Mouse (Mus musculus): ENCODE results near the gene Hspa12b. TPM values are rescaled to one million over a fixed set of nuclear protein-coding genes. Genes with fewer than 3 reads are reported as not detected.
"Not testable (repeated sequence)": the region's sequence is repeated elsewhere in the genome, so short reads cannot be mapped to it uniquely, and the experiment has no call there.

Gene Hspa12b
- polyA plus RNA-seq, 1 experiment, result 2.0 TPM

DNA sequence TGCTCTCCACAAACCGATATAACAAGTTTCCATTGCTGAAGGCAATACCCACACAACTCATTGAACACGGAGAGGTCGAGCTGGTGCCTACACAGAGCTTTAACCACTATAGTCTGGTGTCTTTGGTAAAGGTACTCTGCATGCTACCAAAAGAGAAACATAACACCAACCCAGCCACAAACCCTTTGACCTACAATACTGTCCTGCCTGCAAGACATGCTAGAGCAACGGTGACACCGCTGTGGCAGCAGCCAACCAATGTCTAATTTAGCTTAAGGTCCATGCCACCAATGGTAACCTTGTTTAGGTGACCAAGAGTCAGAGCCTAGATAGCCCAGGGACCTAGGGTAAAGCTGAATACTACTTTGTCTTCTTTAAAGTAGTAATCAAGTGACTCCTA lies 33.5 kb upstream of the Hspa12b start:
- H3K36me3 ChIP-seq (ENCODE audit: control insufficient read depth, insufficient read depth, low read length), result no peaks in the 10 kb centered on the region
- no peaks in the 10 kb centered on the region for H3K27me3 ChIP-seq (ENCODE audit: control insufficient read depth, insufficient read depth, low read length)
- H3K27ac ChIP-seq (ENCODE audit: insufficient read depth, low read length), result no peak overlapping the region
- TF ChIP-seq CTCF (IDR thresholded peaks at IDR 0.05; ENCODE audit: extremely low read depth, insufficient read depth, insufficient read length, insufficient replicate concordance) (no peak), POLR2A (IDR thresholded peaks at IDR 0.05; ENCODE audit: low read depth, low read length) (no peak)
- H3K4me3 ChIP-seq (ENCODE audit: extremely low read depth, insufficient read depth, insufficient read length), result no peak overlapping the region
- no peaks in the 10 kb centered on the region; the same call in 1 of the 2 replicates for H3K4me1 ChIP-seq (ENCODE audit: control insufficient read depth, insufficient read depth, insufficient read length)
- no peak for DNase-seq (ENCODE audit: low read depth in 1 of 2, low spot score in 2 of 2)
- whole genome bisulfite sequencing, result 87% methylated on average over 5 of the region's 5 CpGs

DNA sequence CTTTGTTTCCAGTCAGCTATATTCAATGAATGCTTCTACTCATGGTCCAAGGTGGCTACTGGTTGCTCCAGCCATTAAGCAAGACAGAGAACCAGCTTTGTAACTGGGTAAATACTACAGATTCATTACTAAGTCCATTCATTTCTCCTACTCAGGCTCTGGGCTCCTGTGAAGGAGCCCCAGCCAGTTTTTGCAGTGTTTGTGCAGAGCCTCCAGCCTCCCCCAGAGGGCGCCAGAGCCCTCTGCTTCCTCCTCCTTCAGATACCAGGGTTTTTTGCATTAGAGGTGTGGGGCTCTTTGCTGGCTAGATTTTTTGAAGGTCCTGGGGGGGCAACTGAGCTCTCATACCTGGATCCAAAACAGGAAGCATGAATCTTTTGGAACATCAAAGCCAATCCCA lies 32.3 kb upstream of the Hspa12b start:
- Histone ChIP-seq H3K4me1 (ENCODE audit: control insufficient read depth, insufficient read depth, insufficient read length) (no peaks in the 10 kb centered on the region; the same call in 1 of the 2 replicates), H3K27me3 (ENCODE audit: control insufficient read depth, insufficient read depth, low read length) (no peaks in the 10 kb centered on the region), H3K27ac (ENCODE audit: insufficient read depth, low read length) (no peak overlapping the region), H3K36me3 (ENCODE audit: control insufficient read depth, insufficient read depth, low read length) (no peaks in the 10 kb centered on the region), H3K4me3 (ENCODE audit: extremely low read depth, insufficient read depth, insufficient read length) (no peak overlapping the region)
- TF ChIP-seq POLR2A (IDR thresholded peaks at IDR 0.05; ENCODE audit: low read depth, low read length) (no peak), CTCF (IDR thresholded peaks at IDR 0.05; ENCODE audit: extremely low read depth, insufficient read depth, insufficient read length, insufficient replicate concordance) (peak; percentile 99)
- DNase-seq (ENCODE audit: low read depth in 1 of 2, low spot score in 2 of 2), result peak; percentile 25 to 63
- 0% methylated on average over 1 of the region's 1 CpGs for WGBS

DNA sequence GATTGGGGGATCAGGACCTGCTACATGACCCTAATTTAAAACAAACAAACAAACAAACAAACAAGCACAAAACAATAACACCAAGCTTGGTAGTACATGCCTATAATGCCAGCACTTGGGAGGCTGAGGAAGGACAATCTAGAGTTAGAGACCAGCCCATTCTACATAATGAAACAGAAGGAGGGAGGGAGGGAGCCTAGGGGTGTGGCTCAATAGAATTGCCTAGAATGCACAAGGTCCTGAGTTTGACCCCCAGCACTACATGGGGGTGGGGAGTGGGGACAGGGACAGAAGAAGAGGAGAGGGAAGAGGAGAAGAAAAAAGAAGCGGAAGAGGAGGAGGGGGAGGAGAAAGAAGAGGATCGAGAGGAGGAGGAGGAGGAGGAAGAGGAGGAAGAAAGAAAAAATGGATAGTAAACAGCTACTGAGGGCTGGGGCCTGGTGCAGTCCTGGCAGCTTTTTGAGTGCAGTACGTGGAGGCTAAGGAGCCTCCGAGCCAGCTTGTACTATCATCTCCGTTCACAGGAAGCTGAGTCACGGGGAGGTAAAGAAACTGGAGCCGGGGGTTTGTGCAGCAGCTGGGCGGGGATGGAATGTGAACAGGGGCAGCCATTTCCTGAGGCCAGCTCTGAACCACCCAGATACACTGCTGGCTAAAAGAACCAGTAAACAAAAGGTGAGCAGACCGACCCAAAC lies 30.8 kb upstream of the Hspa12b start:
- Histone ChIP-seq H3K27me3 (ENCODE audit: control insufficient read depth, insufficient read depth, low read length) (no peaks in the 10 kb centered on the region), H3K27ac (ENCODE audit: insufficient read depth, low read length) (peak overlapping the region; percentile 20), H3K4me3 (ENCODE audit: extremely low read depth, insufficient read depth, insufficient read length) (no peak overlapping the region), H3K4me1 (ENCODE audit: control insufficient read depth, insufficient read depth, insufficient read length) (no peaks in the 10 kb centered on the region; the same call in 1 of the 2 replicates), H3K36me3 (ENCODE audit: control insufficient read depth, insufficient read depth, low read length) (no peaks in the 10 kb centered on the region)
- WGBS, result 8% methylated on average over 9 of the region's 9 CpGs
- no peak for DNase-seq (ENCODE audit: low read depth in 1 of 2, low spot score in 2 of 2)
- no peak for TF ChIP-seq CTCF (IDR thresholded peaks at IDR 0.05; ENCODE audit: extremely low read depth, insufficient read depth, insufficient read length, insufficient replicate concordance)
- no peak for TF ChIP-seq POLR2A (IDR thresholded peaks at IDR 0.05; ENCODE audit: low read depth, low read length)

DNA sequence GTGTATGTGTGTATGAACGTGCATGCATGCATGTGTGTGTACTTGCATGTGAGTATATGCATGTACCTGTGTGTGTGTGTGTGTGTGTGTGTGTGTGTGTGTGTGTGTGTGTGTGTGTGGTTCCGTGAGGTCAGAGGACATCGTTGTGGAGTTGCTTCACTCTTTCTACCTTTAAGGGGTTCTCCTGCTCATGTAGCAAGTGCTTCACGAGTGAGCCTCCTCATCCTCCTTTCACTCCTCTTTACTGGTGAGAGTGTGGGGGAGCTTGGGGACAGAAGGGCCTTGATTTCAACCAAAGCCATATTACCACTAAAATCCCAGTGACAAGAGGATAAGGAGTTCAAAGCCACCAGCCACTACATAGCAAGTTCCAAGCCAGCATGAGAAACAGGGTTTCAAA lies 30.0 kb upstream of the Hspa12b start:
- WGBS, result 72% methylated on average over 4 of the region's 4 CpGs
- H3K27ac ChIP-seq (ENCODE audit: insufficient read depth, low read length), result no peak overlapping the region
- H3K4me3 ChIP-seq (ENCODE audit: extremely low read depth, insufficient read depth, insufficient read length), result no peak overlapping the region
- no peaks in the 10 kb centered on the region; the same call in 1 of the 2 replicates for H3K4me1 ChIP-seq (ENCODE audit: control insufficient read depth, insufficient read depth, insufficient read length)
- no peak for DNase-seq (ENCODE audit: low read depth in 1 of 2, low spot score in 2 of 2)
- no peak for TF ChIP-seq CTCF (IDR thresholded peaks at IDR 0.05; ENCODE audit: extremely low read depth, insufficient read depth, insufficient read length, insufficient replicate concordance)
- no peak for TF ChIP-seq POLR2A (IDR thresholded peaks at IDR 0.05; ENCODE audit: low read depth, low read length)
- H3K27me3 ChIP-seq (ENCODE audit: control insufficient read depth, insufficient read depth, low read length), result no peaks in the 10 kb centered on the region
- H3K36me3 ChIP-seq (ENCODE audit: control insufficient read depth, insufficient read depth, low read length), result no peaks in the 10 kb centered on the region

DNA sequence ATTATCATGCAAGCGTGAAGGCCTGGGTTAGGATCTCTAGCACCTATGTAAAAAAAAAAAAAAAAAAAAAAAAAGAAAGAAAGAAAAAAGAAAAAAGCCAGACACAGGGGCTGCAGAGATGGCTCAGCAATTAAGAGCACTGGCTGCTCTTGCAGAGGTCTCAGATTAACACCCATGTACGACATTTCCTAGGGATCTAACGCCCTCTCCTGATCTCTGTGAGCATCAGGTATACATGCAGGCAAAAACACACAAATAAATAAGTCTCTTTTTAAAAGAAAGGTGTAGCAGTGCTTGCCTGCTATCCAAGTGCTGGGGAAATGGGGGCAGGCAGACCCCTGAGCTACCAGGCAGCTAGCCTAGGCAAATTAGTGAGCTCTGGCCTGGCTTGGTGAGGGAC lies 25.6 kb upstream of the Hspa12b start:
- no peak for TF ChIP-seq POLR2A (IDR thresholded peaks at IDR 0.05; ENCODE audit: low read depth, low read length)
- no peak for TF ChIP-seq CTCF (IDR thresholded peaks at IDR 0.05; ENCODE audit: extremely low read depth, insufficient read depth, insufficient read length, insufficient replicate concordance)
- Histone ChIP-seq H3K27ac (ENCODE audit: insufficient read depth, low read length) (no peak overlapping the region), H3K36me3 (ENCODE audit: control insufficient read depth, insufficient read depth, low read length) (no peaks in the 10 kb centered on the region), H3K4me3 (ENCODE audit: extremely low read depth, insufficient read depth, insufficient read length) (no peak overlapping the region), H3K27me3 (ENCODE audit: control insufficient read depth, insufficient read depth, low read length) (no peaks in the 10 kb centered on the region), H3K4me1 (ENCODE audit: control insufficient read depth, insufficient read depth, insufficient read length) (no peaks in the 10 kb centered on the region; the same call in 1 of the 2 replicates)
- 46% methylated on average over 3 of the region's 3 CpGs for WGBS
- DNase-seq (ENCODE audit: low read depth in 1 of 2, low spot score in 2 of 2), result no peak

DNA sequence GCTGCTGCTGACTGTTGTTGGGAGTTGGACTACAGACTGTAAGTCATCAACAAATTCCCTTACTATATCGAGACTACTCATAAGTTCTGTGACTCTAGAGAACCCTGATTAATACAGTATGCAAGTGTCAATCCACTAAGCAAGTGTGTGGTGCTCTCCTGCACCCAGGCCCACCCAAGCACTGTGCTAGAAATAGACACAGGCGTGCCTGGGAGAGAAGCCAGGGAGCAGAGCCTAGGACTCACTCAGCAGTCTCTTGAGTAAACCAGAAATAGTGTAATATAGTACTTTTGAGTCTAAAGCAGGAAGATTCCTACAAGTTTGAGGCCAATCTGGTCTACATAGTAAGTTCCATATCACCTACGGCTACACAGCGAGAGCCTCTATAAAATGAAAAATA lies 23.1 kb upstream of the Hspa12b start:
- no peak overlapping the region for H3K27ac ChIP-seq (ENCODE audit: insufficient read depth, low read length)
- H3K4me3 ChIP-seq (ENCODE audit: extremely low read depth, insufficient read depth, insufficient read length), result no peak overlapping the region
- H3K4me1 ChIP-seq (ENCODE audit: control insufficient read depth, insufficient read depth, insufficient read length), result no peaks in the 10 kb centered on the region
- no peak for DNase-seq (ENCODE audit: low read depth in 1 of 2, low spot score in 2 of 2)
- TF ChIP-seq POLR2A (IDR thresholded peaks at IDR 0.05; ENCODE audit: low read depth, low read length) (no peak), CTCF (IDR thresholded peaks at IDR 0.05; ENCODE audit: extremely low read depth, insufficient read depth, insufficient read length, insufficient replicate concordance) (no peak)
- H3K36me3 ChIP-seq (ENCODE audit: control insufficient read depth, insufficient read depth, low read length), result no peaks in the 10 kb centered on the region
- 90% methylated on average over 4 of the region's 4 CpGs for WGBS
- H3K27me3 ChIP-seq (ENCODE audit: control insufficient read depth, insufficient read depth, low read length), result no peaks in the 10 kb centered on the region

DNA sequence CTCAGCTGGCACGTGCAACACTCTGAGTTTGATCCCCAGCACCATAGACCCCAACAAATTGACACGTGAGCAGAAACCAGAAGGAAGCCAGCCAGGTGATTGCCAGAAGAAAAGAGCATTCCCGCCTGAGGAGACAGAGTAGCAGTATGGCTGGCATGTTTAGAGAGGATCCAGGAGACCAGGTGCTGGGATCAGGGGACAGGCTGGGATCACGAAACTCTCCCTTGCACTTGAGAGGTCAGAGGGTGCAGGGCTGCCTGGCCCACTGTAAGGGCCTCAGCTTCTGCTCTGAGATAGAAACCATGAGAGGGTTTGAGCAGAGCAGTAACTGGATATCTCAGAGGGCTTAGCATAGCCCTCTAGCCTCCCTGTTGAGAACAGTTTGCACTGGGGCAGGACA lies 22.0 kb upstream of the Hspa12b start:
- not testable (repeated sequence) for H3K27me3 ChIP-seq (ENCODE audit: control insufficient read depth, insufficient read depth, low read length); DNase-seq (ENCODE audit: low read depth in 1 of 2, low spot score in 2 of 2)
- 88% methylated on average over 4 of the region's 4 CpGs for WGBS

More for the DNA sequence above, 22.0 kb upstream of the Hspa12b start:
- not testable (repeated sequence) for H3K36me3 ChIP-seq (ENCODE audit: control insufficient read depth, insufficient read depth, low read length); H3K4me3 ChIP-seq (ENCODE audit: extremely low read depth, insufficient read depth, insufficient read length); H3K27ac ChIP-seq (ENCODE audit: insufficient read depth, low read length); H3K4me1 ChIP-seq (ENCODE audit: control insufficient read depth, insufficient read depth, insufficient read length)
